Mouse (Mus musculus): Measurements from ENCODE around the gene Il3ra. TPM values are rescaled to one million over a fixed set of nuclear protein-coding genes. Genes with fewer than 3 reads are reported as not detected.

The Il3ra gene
- polyA plus RNA-seq, 1 experiment = 51.0 TPM

DNA sequence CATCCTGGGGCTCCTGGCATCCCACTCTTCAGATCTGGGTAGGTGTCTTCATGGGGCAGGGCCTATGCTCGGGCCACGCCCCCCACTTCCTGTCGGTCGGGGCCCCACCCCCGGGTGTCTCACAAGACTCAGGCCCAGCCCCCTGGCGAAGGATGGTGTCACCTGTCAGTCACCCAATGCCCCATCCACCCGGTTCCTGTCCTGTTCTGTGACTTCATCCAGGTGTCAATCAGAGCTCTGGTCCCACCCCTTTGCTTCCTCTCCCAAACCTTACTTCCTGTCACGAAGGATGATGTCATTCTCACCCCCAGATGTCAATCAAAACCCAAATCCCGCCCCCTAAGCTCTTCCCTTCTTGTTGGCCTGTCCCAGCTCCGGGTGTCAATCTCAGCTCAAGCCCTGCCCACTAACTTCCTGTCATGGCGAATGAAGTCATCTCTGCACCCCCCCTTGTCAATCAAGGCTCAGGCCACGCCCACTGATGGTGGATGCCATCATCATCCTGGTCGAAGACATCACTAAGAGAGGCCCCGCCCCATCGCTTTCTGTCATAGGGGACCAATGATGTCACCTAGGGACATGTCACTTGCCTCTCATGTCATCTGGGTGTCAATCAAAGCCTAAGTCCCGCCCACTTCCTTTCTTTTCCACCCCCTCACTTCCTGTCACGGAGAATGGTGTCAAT, 1.2 kb downstream of the Il3ra start:
- Histone ChIP-seq H3K4me1 (ENCODE audit: control insufficient read depth, insufficient read depth, low read length) (peaks cover 37% of the 10 kb centered on the region), H3K36me3 (ENCODE audit: control insufficient read depth, insufficient read depth, low read length) (no peaks in the 10 kb centered on the region), H3K4me3 (ENCODE audit: control insufficient read depth, low read depth, low read length) (peak overlapping the region; percentile 44), H3K27ac (ENCODE audit: control insufficient read depth, insufficient read depth, low read depth, low read length) (peak overlapping the region; percentile 54; the same call in 1 of the 2 replicates), H3K27me3 (ENCODE audit: control insufficient read depth, insufficient read depth, low read length) (no peaks in the 10 kb centered on the region)
- TF ChIP-seq CTCF (IDR thresholded peaks at IDR 0.05; ENCODE audit: control insufficient read depth, insufficient read depth, insufficient replicate concordance, low read depth, low read length) (no peak), POLR2A (IDR thresholded peaks at IDR 0.05; ENCODE audit: control insufficient read depth, low read depth, low read length) (no peak)

DNA sequence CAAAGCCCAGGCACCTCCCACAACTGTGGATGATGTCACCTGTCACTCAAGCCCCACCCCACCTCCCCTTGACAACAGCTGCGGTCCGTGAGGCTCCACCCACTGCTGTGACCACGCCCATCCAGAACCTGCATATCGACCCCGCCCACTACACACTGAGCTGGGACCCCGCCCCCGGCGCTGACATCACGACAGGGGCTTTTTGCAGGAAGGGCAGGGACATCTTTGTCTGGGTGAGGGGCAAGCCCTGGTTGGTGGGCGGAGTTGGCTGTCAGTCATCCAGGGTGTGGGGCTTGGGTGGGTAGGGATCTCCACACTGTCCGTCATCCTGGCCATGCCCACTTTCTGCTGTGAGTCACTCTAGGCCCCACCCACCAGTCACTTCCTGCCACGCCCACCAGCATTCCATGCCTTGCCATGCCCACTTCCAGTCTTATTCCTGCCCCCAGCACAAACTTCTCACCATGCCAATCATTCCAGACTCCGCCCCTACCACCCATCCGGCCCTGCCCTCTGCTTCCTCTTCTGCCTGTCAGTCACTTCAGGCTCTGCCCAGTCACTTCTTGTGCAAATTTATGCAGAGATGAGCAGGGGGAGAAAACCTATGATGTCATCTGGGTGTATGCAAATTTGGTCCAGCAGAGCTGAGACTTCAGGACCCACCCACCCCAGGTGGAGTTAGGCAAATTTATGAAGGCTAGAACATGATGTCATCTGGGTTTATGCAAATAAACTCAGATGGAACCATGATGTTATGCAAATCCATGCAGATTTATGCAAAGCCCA, 2.0 kb downstream of the Il3ra start:
- no peak overlapping the region for H3K27ac ChIP-seq (ENCODE audit: control insufficient read depth, insufficient read depth, low read depth, low read length)
- H3K4me3 ChIP-seq (ENCODE audit: control insufficient read depth, low read depth, low read length) = no peak overlapping the region
- H3K36me3 ChIP-seq (ENCODE audit: control insufficient read depth, insufficient read depth, low read length) = no peaks in the 10 kb centered on the region
- TF ChIP-seq POLR2A (IDR thresholded peaks at IDR 0.05; ENCODE audit: control insufficient read depth, low read depth, low read length) = 0 out of 2 replicates have a peak, but pooled peaks have one; percentile 31
- no peak for TF ChIP-seq CTCF (IDR thresholded peaks at IDR 0.05; ENCODE audit: control insufficient read depth, insufficient read depth, insufficient replicate concordance, low read depth, low read length)
- H3K27me3 ChIP-seq (ENCODE audit: control insufficient read depth, insufficient read depth, low read length) = no peaks in the 10 kb centered on the region
- H3K4me1 ChIP-seq (ENCODE audit: control insufficient read depth, insufficient read depth, low read length) = peaks cover 37% of the 10 kb centered on the region

GRCm38 (mm10) chr14:14348674-14349401, 2.8 kb downstream of the Il3ra start:
- Histone ChIP-seq H3K27me3 (ENCODE audit: control insufficient read depth, insufficient read depth, low read length) (no peaks in the 10 kb centered on the region), H3K4me3 (ENCODE audit: control insufficient read depth, low read depth, low read length) (no peak overlapping the region), H3K36me3 (ENCODE audit: control insufficient read depth, insufficient read depth, low read length) (no peaks in the 10 kb centered on the region), H3K4me1 (ENCODE audit: control insufficient read depth, insufficient read depth, low read length) (peaks cover 37% of the 10 kb centered on the region), H3K27ac (ENCODE audit: control insufficient read depth, insufficient read depth, low read depth, low read length) (no peak overlapping the region)
- no peak for TF ChIP-seq CTCF (IDR thresholded peaks at IDR 0.05; ENCODE audit: control insufficient read depth, insufficient read depth, insufficient replicate concordance, low read depth, low read length)
- TF ChIP-seq POLR2A (IDR thresholded peaks at IDR 0.05; ENCODE audit: control insufficient read depth, low read depth, low read length) = no peak

GRCm38 (mm10) chr14:14349485-14350262, 3.6 kb downstream of the Il3ra start:
- Histone ChIP-seq H3K27me3 (ENCODE audit: control insufficient read depth, insufficient read depth, low read length) (no peaks in the 10 kb centered on the region), H3K4me1 (ENCODE audit: control insufficient read depth, insufficient read depth, low read length) (peaks cover 37% of the 10 kb centered on the region), H3K36me3 (ENCODE audit: control insufficient read depth, insufficient read depth, low read length) (no peaks in the 10 kb centered on the region), H3K4me3 (ENCODE audit: control insufficient read depth, low read depth, low read length) (peak overlapping the region; percentile 17), H3K27ac (ENCODE audit: control insufficient read depth, insufficient read depth, low read depth, low read length) (no peak overlapping the region)
- TF ChIP-seq CTCF (IDR thresholded peaks at IDR 0.05; ENCODE audit: control insufficient read depth, insufficient read depth, insufficient replicate concordance, low read depth, low read length) (no peak), POLR2A (IDR thresholded peaks at IDR 0.05; ENCODE audit: control insufficient read depth, low read depth, low read length) (no peak)

- Histone ChIP-seq H3K36me3 (ENCODE audit: control insufficient read depth, insufficient read depth, low read length) (no peaks in the 10 kb centered on the region), H3K4me1 (ENCODE audit: control insufficient read depth, insufficient read depth, low read length) (peaks cover 35% of the 10 kb centered on the region), H3K4me3 (ENCODE audit: control insufficient read depth, low read depth, low read length) (peak overlapping the region; percentile 53), H3K27me3 (ENCODE audit: control insufficient read depth, insufficient read depth, low read length) (no peaks in the 10 kb centered on the region), H3K27ac (ENCODE audit: control insufficient read depth, insufficient read depth, low read depth, low read length) (peak overlapping the region; percentile 80)
- TF ChIP-seq POLR2A (IDR thresholded peaks at IDR 0.05; ENCODE audit: control insufficient read depth, low read depth, low read length) (0 out of 2 replicates have a peak, but pooled peaks have one; percentile 22), CTCF (IDR thresholded peaks at IDR 0.05; ENCODE audit: control insufficient read depth, insufficient read depth, insufficient replicate concordance, low read depth, low read length) (no peak)
Observed at GRCm38 (mm10) chr14:14350263-14351147, 4.4 kb downstream of the Il3ra start.

- TF ChIP-seq CTCF (IDR thresholded peaks at IDR 0.05; ENCODE audit: control insufficient read depth, insufficient read depth, insufficient replicate concordance, low read depth, low read length) = no peak
- no peak for TF ChIP-seq POLR2A (IDR thresholded peaks at IDR 0.05; ENCODE audit: control insufficient read depth, low read depth, low read length)
- Histone ChIP-seq H3K4me3 (ENCODE audit: control insufficient read depth, low read depth, low read length) (no peak overlapping the region), H3K27me3 (ENCODE audit: control insufficient read depth, insufficient read depth, low read length) (no peaks in the 10 kb centered on the region), H3K4me1 (ENCODE audit: control insufficient read depth, insufficient read depth, low read length) (peaks cover 35% of the 10 kb centered on the region), H3K27ac (ENCODE audit: control insufficient read depth, insufficient read depth, low read depth, low read length) (peak overlapping the region; percentile 80), H3K36me3 (ENCODE audit: control insufficient read depth, insufficient read depth, low read length) (no peaks in the 10 kb centered on the region)
Observed at GRCm38 (mm10) chr14:14351148-14351455, 5.0 kb downstream of the Il3ra start.

Measured in testis, adult 2 months (tissue).